Mouse (Mus musculus): ENCODE measurements at regions not wholly inside any gene's neighbourhood (a gene's known extent, or its start where the extent isn't known, plus 50 kb on each side); places are given as distances from the start of the nearest gene placed in this dataset.

- H3K36me3 ChIP-seq (ENCODE audit: control insufficient read depth, insufficient read depth, low read length): no peaks in the 10 kb centered on the region
- peaks cover 19% of the 10 kb centered on the region; the same call in 1 of the 2 replicates for H3K27me3 ChIP-seq (ENCODE audit: control insufficient read depth, insufficient read depth, low read length)
- no peak overlapping the region for H3K27ac ChIP-seq (replicated peaks; ENCODE audit: low read depth, low read length)
- no peak for ATAC-seq (ENCODE audit: low FRiP score, low TSS enrichment)
- no peaks in the 10 kb centered on the region for H3K9me3 ChIP-seq (ENCODE audit: control insufficient read depth, low read length)
- no peaks in the 10 kb centered on the region for H3K4me1 ChIP-seq (ENCODE audit: control insufficient read depth, insufficient read depth, low read length)
- H3K4me2 ChIP-seq (ENCODE audit: low read length): no peak overlapping the region
- H3K4me3 ChIP-seq (replicated peaks; ENCODE audit: low read depth, low read length): no peak overlapping the region
- no peak for DNase-seq
- WGBS: 93% methylated on average over 3 of the region's 3 CpGs
- H3K9ac ChIP-seq (replicated peaks; ENCODE audit: low read length): no peak overlapping the region
These were observed 213.8 kb upstream of the Bmp2 start for GRCm38 (mm10) chr2:133338150-133338549.

- Histone ChIP-seq H3K4me3 (replicated peaks; ENCODE audit: low read depth, low read length) (no peak overlapping the region), H3K9ac (replicated peaks; ENCODE audit: low read length) (no peak overlapping the region), H3K9me3 (ENCODE audit: control insufficient read depth, low read length) (no peaks in the 10 kb centered on the region), H3K27me3 (ENCODE audit: control insufficient read depth, insufficient read depth, low read length) (peaks cover 36% of the 10 kb centered on the region), H3K27ac (replicated peaks; ENCODE audit: low read depth, low read length) (no peak overlapping the region), H3K4me1 (ENCODE audit: control insufficient read depth, insufficient read depth, low read length) (no peaks in the 10 kb centered on the region), H3K36me3 (ENCODE audit: control insufficient read depth, insufficient read depth, low read length) (no peaks in the 10 kb centered on the region), H3K4me2 (ENCODE audit: low read length) (no peak overlapping the region)
- no peak for DNase-seq
- 79% methylated on average over 4 of the region's 4 CpGs for WGBS
- no peak for ATAC-seq (ENCODE audit: low FRiP score, low TSS enrichment)
These were observed 210.6 kb upstream of the Bmp2 start for GRCm38 (mm10) chr2:133341352-133341751.

GRCm38 (mm10) chr2:133345964-133346788 is 205.8 kb upstream of the Bmp2 start:
- 29% methylated on average over 12 of the region's 12 CpGs for WGBS
- no peaks in the 10 kb centered on the region for H3K36me3 ChIP-seq (ENCODE audit: control insufficient read depth, insufficient read depth, low read length)
- no peaks in the 10 kb centered on the region for H3K9me3 ChIP-seq (ENCODE audit: control insufficient read depth, low read length)
- H3K4me1 ChIP-seq (ENCODE audit: control insufficient read depth, insufficient read depth, low read length): no peaks in the 10 kb centered on the region; the same call in 1 of the 2 replicates
- no peak overlapping the region for H3K27ac ChIP-seq (replicated peaks; ENCODE audit: low read depth, low read length)
- no peak overlapping the region for H3K4me3 ChIP-seq (replicated peaks; ENCODE audit: low read depth, low read length)
- DNase-seq: no peak
- ATAC-seq (ENCODE audit: low FRiP score, low TSS enrichment): no peak
- H3K9ac ChIP-seq (replicated peaks; ENCODE audit: low read length): no peak overlapping the region
- no peak overlapping the region for H3K4me2 ChIP-seq (ENCODE audit: low read length)
- H3K27me3 ChIP-seq (ENCODE audit: control insufficient read depth, insufficient read depth, low read length): peaks cover 64% of the 10 kb centered on the region

- peaks cover 65% of the 10 kb centered on the region for H3K27me3 ChIP-seq (ENCODE audit: control insufficient read depth, insufficient read depth, low read length)
- WGBS: under 1% methylated on average over 4 of the region's 4 CpGs
- H3K4me3 ChIP-seq (replicated peaks; ENCODE audit: low read depth, low read length): no peak overlapping the region
- H3K9ac ChIP-seq (replicated peaks; ENCODE audit: low read length): no peak overlapping the region
- H3K36me3 ChIP-seq (ENCODE audit: control insufficient read depth, insufficient read depth, low read length): no peaks in the 10 kb centered on the region
- DNase-seq (no peak), ATAC-seq (ENCODE audit: low FRiP score, low TSS enrichment) (no peak)
- no peak overlapping the region for H3K4me2 ChIP-seq (ENCODE audit: low read length)
- H3K9me3 ChIP-seq (ENCODE audit: control insufficient read depth, low read length): no peaks in the 10 kb centered on the region
- H3K27ac ChIP-seq (replicated peaks; ENCODE audit: low read depth, low read length): no peak overlapping the region
- no peaks in the 10 kb centered on the region; the same call in 1 of the 2 replicates for H3K4me1 ChIP-seq (ENCODE audit: control insufficient read depth, insufficient read depth, low read length)
These were observed 205.1 kb upstream of the Bmp2 start for GRCm38 (mm10) chr2:133346789-133347424.

GRCm38 (mm10) chr2:133351306-133351705 is 200.7 kb upstream of the Bmp2 start:
- Histone ChIP-seq H3K4me3 (replicated peaks; ENCODE audit: low read depth, low read length) (no peak overlapping the region), H3K27me3 (ENCODE audit: control insufficient read depth, insufficient read depth, low read length) (peaks cover 79% of the 10 kb centered on the region), H3K9me3 (ENCODE audit: control insufficient read depth, low read length) (no peaks in the 10 kb centered on the region), H3K9ac (replicated peaks; ENCODE audit: low read length) (no peak overlapping the region), H3K4me1 (ENCODE audit: control insufficient read depth, insufficient read depth, low read length) (no peaks in the 10 kb centered on the region; the same call in 1 of the 2 replicates), H3K36me3 (ENCODE audit: control insufficient read depth, insufficient read depth, low read length) (no peaks in the 10 kb centered on the region), H3K27ac (replicated peaks; ENCODE audit: low read depth, low read length) (no peak overlapping the region), H3K4me2 (ENCODE audit: low read length) (no peak overlapping the region)
- ATAC-seq (ENCODE audit: low FRiP score, low TSS enrichment) (no peak), DNase-seq (no peak)
- 76% methylated on average over 3 of the region's 3 CpGs for WGBS

- Histone ChIP-seq H3K9ac (replicated peaks; ENCODE audit: low read length) (no peak overlapping the region), H3K4me2 (ENCODE audit: low read length) (no peak overlapping the region), H3K4me3 (replicated peaks; ENCODE audit: low read depth, low read length) (no peak overlapping the region), H3K27ac (replicated peaks; ENCODE audit: low read depth, low read length) (no peak overlapping the region), H3K27me3 (ENCODE audit: control insufficient read depth, insufficient read depth, low read length) (peaks cover 87% of the 10 kb centered on the region), H3K9me3 (ENCODE audit: control insufficient read depth, low read length) (no peaks in the 10 kb centered on the region), H3K36me3 (ENCODE audit: control insufficient read depth, insufficient read depth, low read length) (no peaks in the 10 kb centered on the region), H3K4me1 (ENCODE audit: control insufficient read depth, insufficient read depth, low read length) (no peaks in the 10 kb centered on the region)
- WGBS: 76% methylated on average over 3 of the region's 3 CpGs
- no peak for ATAC-seq (ENCODE audit: low FRiP score, low TSS enrichment)
- no peak for DNase-seq
These were observed 199.2 kb upstream of the Bmp2 start for GRCm38 (mm10) chr2:133352800-133353199.

GRCm38 (mm10) chr2:133362693-133363443 is 189.1 kb upstream of the Bmp2 start:
- no peak overlapping the region for H3K4me2 ChIP-seq (ENCODE audit: low read length)
- ATAC-seq (ENCODE audit: low FRiP score, low TSS enrichment): peak; percentile 81
- H3K27ac ChIP-seq (replicated peaks; ENCODE audit: low read depth, low read length): no peak overlapping the region
- H3K27me3 ChIP-seq (ENCODE audit: control insufficient read depth, insufficient read depth, low read length): peaks cover 61% of the 10 kb centered on the region
- no peak overlapping the region for H3K9ac ChIP-seq (replicated peaks; ENCODE audit: low read length)
- H3K36me3 ChIP-seq (ENCODE audit: control insufficient read depth, insufficient read depth, low read length): no peaks in the 10 kb centered on the region
- DNase-seq: peak; percentile 54
- H3K4me1 ChIP-seq (ENCODE audit: control insufficient read depth, insufficient read depth, low read length): peaks cover 7% of the 10 kb centered on the region; the same call in 1 of the 2 replicates
- H3K9me3 ChIP-seq (ENCODE audit: control insufficient read depth, low read length): no peaks in the 10 kb centered on the region
- no peak overlapping the region for H3K4me3 ChIP-seq (replicated peaks; ENCODE audit: low read depth, low read length)
- 11% methylated on average over 4 of the region's 4 CpGs for WGBS

- Histone ChIP-seq H3K27ac (replicated peaks; ENCODE audit: low read depth, low read length) (no peak overlapping the region), H3K4me1 (ENCODE audit: control insufficient read depth, insufficient read depth, low read length) (no peaks in the 10 kb centered on the region), H3K4me3 (replicated peaks; ENCODE audit: low read depth, low read length) (no peak overlapping the region), H3K27me3 (ENCODE audit: control insufficient read depth, insufficient read depth, low read length) (peaks cover 34% of the 10 kb centered on the region), H3K9ac (replicated peaks; ENCODE audit: low read length) (no peak overlapping the region), H3K36me3 (ENCODE audit: control insufficient read depth, insufficient read depth, low read length) (no peaks in the 10 kb centered on the region), H3K9me3 (ENCODE audit: control insufficient read depth, low read length) (no peaks in the 10 kb centered on the region), H3K4me2 (ENCODE audit: low read length) (no peak overlapping the region)
- DNase-seq: no peak
- no peak for ATAC-seq (ENCODE audit: low FRiP score, low TSS enrichment)
- 93% methylated on average over 12 of the region's 12 CpGs for WGBS
These were observed 180.3 kb upstream of the Bmp2 start for GRCm38 (mm10) chr2:133371490-133372215.
